Mouse (Mus musculus): ENCODE measurements at regions not wholly inside any gene's neighbourhood (a gene's known extent, or its start where the extent isn't known, plus 50 kb on each side); places are given as distances from the start of the nearest gene placed in this dataset.

DNA sequence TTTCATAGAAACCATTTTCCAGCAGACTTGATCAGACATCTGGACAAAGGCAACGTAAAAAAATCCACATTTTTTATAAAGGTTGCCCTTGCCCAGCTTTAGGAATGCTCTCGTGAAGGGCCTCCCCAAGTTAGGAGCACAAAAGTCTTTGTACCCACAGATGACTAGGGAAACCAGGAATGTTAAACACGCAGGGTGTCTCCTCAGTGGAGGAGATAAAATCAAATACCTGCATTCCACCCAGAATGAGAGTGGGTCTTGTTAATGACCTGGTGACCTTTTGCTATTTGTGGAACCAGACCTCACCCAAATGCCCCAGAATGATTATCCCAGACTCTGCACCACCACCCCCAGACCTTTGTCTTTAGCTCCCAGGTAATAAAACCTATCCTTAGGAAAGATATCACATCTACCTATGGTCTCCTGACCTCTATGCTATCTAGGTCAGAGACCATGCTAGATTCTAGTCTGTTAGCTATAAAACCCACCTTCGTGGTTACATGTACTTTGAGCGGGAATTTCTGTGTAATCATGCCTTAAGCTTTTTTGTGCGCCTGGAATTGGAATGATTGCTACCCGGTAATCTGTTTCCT, 146.6 kb downstream of the Dad1 start:
- TF ChIP-seq CTCF (IDR thresholded peaks at IDR 0.05; ENCODE audit: control insufficient read depth, insufficient read depth, insufficient replicate concordance, low read depth, low read length): no peak
- TF ChIP-seq POLR2A (IDR thresholded peaks at IDR 0.05; ENCODE audit: control insufficient read depth, low read depth, low read length): no peak

Measured in testis, adult 2 months (tissue).